Mouse (Mus musculus) hindbrain, embryonic 16.5 days (tissue): ENCODE measurements around the gene Iqschfp. TPM values are rescaled to one million over a fixed set of nuclear protein-coding genes. Genes with fewer than 3 reads are reported as not detected.

Experiments
- ATAC-seq: fragments of 200-750 bp; cut with Nextera tagmentation; 2 replicates; pipeline ENCODE4 v1.8.0; 2017; ENCODE audit warnings: moderate TSS enrichment, moderate library complexity
- H3K27ac ChIP-seq: fragments of 300-500 bp; sonication (generic); 2 replicates; pipeline ENCODE4 v1.5.1; 2014; ENCODE audit warnings: low read depth, mild to moderate bottlenecking, control low read depth, low read length, moderate library complexity
- H3K27me3 ChIP-seq: fragments of 300-500 bp; sonication (generic); replicated peaks from 2 replicates; pipeline ENCODE4 v1.6.1; 2014; ENCODE audit warnings: low read length; ENCODE audit not compliant: control insufficient read depth, insufficient read depth
- H3K36me3 ChIP-seq: fragments of 300-500 bp; sonication (generic); 2 replicates; pipeline ENCODE4 v1.6.1; 2014; ENCODE audit warnings: mild to moderate bottlenecking, low read length, moderate library complexity, mixed read lengths; ENCODE audit not compliant: control insufficient read depth, insufficient read depth
- H3K4me1 ChIP-seq: fragments of 300-500 bp; sonication (generic); 2 replicates; pipeline ENCODE4 v1.6.1; 2014; ENCODE audit warnings: low read depth, low read length; ENCODE audit not compliant: control insufficient read depth, insufficient read depth
- H3K4me2 ChIP-seq: fragments of 300-500 bp; sonication (generic); 2 replicates; pipeline ENCODE4 v1.6.1; 2014; ENCODE audit warnings: mild to moderate bottlenecking, low read length, control low read depth, moderate library complexity
- H3K4me3 ChIP-seq: fragments of 300-500 bp; sonication (generic); 2 replicates; pipeline ENCODE4 v1.5.1; 2014; ENCODE audit warnings: mild to moderate bottlenecking, low read length, control low read depth, moderate library complexity
- H3K9ac ChIP-seq: fragments of 300-500 bp; sonication (generic); 2 replicates; pipeline ENCODE4 v1.6.1; 2014; ENCODE audit warnings: low read depth, mild to moderate bottlenecking, control low read depth, low read length, moderate library complexity
- H3K9me3 ChIP-seq: fragments of 300-500 bp; sonication (generic); 2 replicates; pipeline ENCODE4 v1.6.1; 2014; ENCODE audit warnings: mild to moderate bottlenecking, low read length, moderate library complexity; ENCODE audit not compliant: control insufficient read depth
- WGBS: fragments of 180-500 bp; shearing (Covaris S2); extraction: QIAGEN DNeasy Blood & Tissue Kit; methylation state at CpG from one replicate; pipeline ENCODE4 v1.1.7; 2014; 5-methylcytosine and 5-hydroxymethylcytosine counted together
- polyA plus RNA-seq: library from polyadenylated mRNA; unstranded; fragments of >200 nt; fragmentation: Nextera tagmentation; extraction: Ambion mirVana; gene quantifications from 2 replicates; pipeline ENCODE4 v1.2.1, GENCODE M21; 2015

The Iqschfp gene
- polyA plus RNA-seq, 1 experiment from 2014 or later, result 4.8 TPM

- Histone ChIP-seq H3K4me2 (no peak overlapping the region), H3K9me3 (no peaks in the 10 kb centered on the region), H3K4me1 (no peaks in the 10 kb centered on the region), H3K36me3 (no peaks in the 10 kb centered on the region), H3K9ac (no peak overlapping the region), H3K4me3 (no peak overlapping the region), H3K27ac (no peak overlapping the region), H3K27me3 (no peaks in the 10 kb centered on the region)
- no peak for ATAC-seq
- 24% methylated on average over 7 of the region's 7 CpGs for WGBS
Measured at GRCm38 (mm10) chr3:68637960-68638359, 745.9 kb downstream of the Iqschfp start.

- Histone ChIP-seq H3K9me3 (no peaks in the 10 kb centered on the region), H3K4me1 (no peaks in the 10 kb centered on the region), H3K9ac (no peak overlapping the region), H3K4me2 (no peak overlapping the region), H3K36me3 (no peaks in the 10 kb centered on the region), H3K4me3 (no peak overlapping the region), H3K27me3 (no peaks in the 10 kb centered on the region), H3K27ac (no peak overlapping the region)
- WGBS, result 92% methylated on average over 1 of the region's 1 CpGs
- ATAC-seq, result no peak
Measured at GRCm38 (mm10) chr3:68638703-68639102, 746.7 kb downstream of the Iqschfp start.

- H3K36me3 ChIP-seq, result no peaks in the 10 kb centered on the region
- H3K27ac ChIP-seq, result no peak overlapping the region
- no peak overlapping the region for H3K4me3 ChIP-seq
- no peak for ATAC-seq
- no peaks in the 10 kb centered on the region for H3K27me3 ChIP-seq
- no peak overlapping the region for H3K9ac ChIP-seq
- H3K4me1 ChIP-seq, result no peaks in the 10 kb centered on the region
- no peaks in the 10 kb centered on the region for H3K9me3 ChIP-seq
- H3K4me2 ChIP-seq, result no peak overlapping the region
- WGBS, result 89% methylated on average over 7 of the region's 7 CpGs
Measured at GRCm38 (mm10) chr3:68642935-68643334, 750.9 kb downstream of the Iqschfp start.

GRCm38 (mm10) chr3:68646387-68647130, 754.5 kb downstream of the Iqschfp start:
- Histone ChIP-seq H3K27me3 (no peaks in the 10 kb centered on the region), H3K36me3 (no peaks in the 10 kb centered on the region), H3K4me1 (no peaks in the 10 kb centered on the region), H3K9me3 (no peaks in the 10 kb centered on the region), H3K4me3 (no peak overlapping the region), H3K4me2 (no peak overlapping the region), H3K9ac (no peak overlapping the region), H3K27ac (no peak overlapping the region)
- WGBS, result 93% methylated on average over 6 of the region's 6 CpGs
- no peak for ATAC-seq

GRCm38 (mm10) chr3:68647282-68647681, 755.2 kb downstream of the Iqschfp start:
- Histone ChIP-seq H3K27ac (no peak overlapping the region), H3K4me3 (no peak overlapping the region), H3K4me1 (no peaks in the 10 kb centered on the region), H3K9ac (no peak overlapping the region), H3K27me3 (no peaks in the 10 kb centered on the region), H3K36me3 (no peaks in the 10 kb centered on the region), H3K4me2 (no peak overlapping the region), H3K9me3 (no peaks in the 10 kb centered on the region)
- ATAC-seq, result no peak
- WGBS, result 86% methylated on average over 3 of the region's 3 CpGs

GRCm38 (mm10) chr3:68650251-68650650, 758.2 kb downstream of the Iqschfp start:
- no peak for ATAC-seq
- no peak overlapping the region for H3K4me2 ChIP-seq
- no peaks in the 10 kb centered on the region for H3K4me1 ChIP-seq
- no peaks in the 10 kb centered on the region for H3K27me3 ChIP-seq
- H3K27ac ChIP-seq, result no peak overlapping the region
- H3K36me3 ChIP-seq, result no peaks in the 10 kb centered on the region
- WGBS, result 92% methylated on average over 3 of the region's 3 CpGs
- no peak overlapping the region for H3K4me3 ChIP-seq
- H3K9ac ChIP-seq, result no peak overlapping the region
- no peaks in the 10 kb centered on the region for H3K9me3 ChIP-seq

- ATAC-seq, result no peak
- Histone ChIP-seq H3K27me3 (no peaks in the 10 kb centered on the region), H3K4me2 (no peak overlapping the region), H3K4me3 (no peak overlapping the region), H3K9me3 (no peaks in the 10 kb centered on the region), H3K27ac (no peak overlapping the region), H3K4me1 (no peaks in the 10 kb centered on the region), H3K36me3 (no peaks in the 10 kb centered on the region), H3K9ac (no peak overlapping the region)
- whole genome bisulfite sequencing, result 87% methylated on average over 4 of the region's 4 CpGs
Measured at GRCm38 (mm10) chr3:68656607-68657352, 764.7 kb downstream of the Iqschfp start.

GRCm38 (mm10) chr3:68657589-68658245, 765.7 kb downstream of the Iqschfp start:
- H3K4me3 ChIP-seq, result no peak overlapping the region
- no peak overlapping the region for H3K9ac ChIP-seq
- no peaks in the 10 kb centered on the region for H3K27me3 ChIP-seq
- no peak for ATAC-seq
- no peak overlapping the region for H3K27ac ChIP-seq
- H3K4me2 ChIP-seq, result no peak overlapping the region
- H3K36me3 ChIP-seq, result no peaks in the 10 kb centered on the region
- no peaks in the 10 kb centered on the region for H3K4me1 ChIP-seq
- H3K9me3 ChIP-seq, result no peaks in the 10 kb centered on the region
- WGBS, result 46% methylated on average over 9 of the region's 9 CpGs

GRCm38 (mm10) chr3:68659996-68660395, 768.0 kb downstream of the Iqschfp start:
- H3K36me3 ChIP-seq, result no peaks in the 10 kb centered on the region
- H3K4me3 ChIP-seq, result no peak overlapping the region
- no peak overlapping the region for H3K27ac ChIP-seq
- ATAC-seq, result 0 out of 2 replicates have a peak, but pooled peaks have one; percentile 17
- H3K27me3 ChIP-seq, result no peaks in the 10 kb centered on the region
- 98% methylated on average over 6 of the region's 6 CpGs for WGBS
- H3K9ac ChIP-seq, result no peak overlapping the region
- no peaks in the 10 kb centered on the region for H3K4me1 ChIP-seq
- H3K9me3 ChIP-seq, result no peaks in the 10 kb centered on the region
- H3K4me2 ChIP-seq, result no peak overlapping the region
